Mouse (Mus musculus) gastrocnemius, adult 8-10 months (tissue): ENCODE results near the gene St5. TPM values are rescaled to one million over a fixed set of nuclear protein-coding genes. Genes with fewer than 3 reads are reported as not detected.

Source experiments
- DNase-seq, 2 experiments: peaks; one replicate each; pipeline ENCODE4 v3.0.0; 2022; ENCODE audit warnings: low spot score in 2 of 2
- total RNA-seq, 4 experiments: library from RNA; stranded (reverse); gene quantifications; 2 replicates each; pipeline ENCODE4 v1.2.4; 2022

Gene St5
- total RNA-seq, 4 experiments from 2014 or later = 3.7 to 5.7 (median 4.7) TPM

- DNase-seq = no peak
These were observed 173.7 kb downstream of the St5 start for GRCm38 (mm10) chr7:109529741-109530140.

GRCm38 (mm10) chr7:109528356-109528755, 175.0 kb downstream of the St5 start:
- peak; percentile 32 to 50 for DNase-seq

- DNase-seq = no peak
These were observed 175.9 kb downstream of the St5 start for GRCm38 (mm10) chr7:109527536-109527935.

GRCm38 (mm10) chr7:109525740-109526663, 177.4 kb downstream of the St5 start:
- DNase-seq = no peak

- DNase-seq = no peak
These were observed 178.6 kb downstream of the St5 start for GRCm38 (mm10) chr7:109524763-109525162.

GRCm38 (mm10) chr7:109524442-109524744, 179.0 kb downstream of the St5 start:
- DNase-seq = no peak

- no peak for DNase-seq
These were observed 179.5 kb downstream of the St5 start for GRCm38 (mm10) chr7:109523741-109524441.

- DNase-seq = no peak
These were observed 180.1 kb downstream of the St5 start for GRCm38 (mm10) chr7:109523304-109523703.

GRCm38 (mm10) chr7:109522084-109522483, 181.3 kb downstream of the St5 start:
- no peak for DNase-seq

GRCm38 (mm10) chr7:109519936-109520335, 183.5 kb downstream of the St5 start:
- no peak for DNase-seq

GRCm38 (mm10) chr7:109518838-109519696, 184.3 kb downstream of the St5 start, which contains the start of gene Rpl27a:
Gene Rpl27a (plus strand): TSS chr7:109519147.
- peak; percentile 97 to 98 for DNase-seq

- no peak for DNase-seq
These were observed 185.2 kb downstream of the St5 start for GRCm38 (mm10) chr7:109518036-109518681.

GRCm38 (mm10) chr7:109516500-109516899, 186.9 kb downstream of the St5 start:
- no peak for DNase-seq

- DNase-seq = no peak
These were observed 191.6 kb downstream of the St5 start for GRCm38 (mm10) chr7:109511838-109512237.

GRCm38 (mm10) chr7:109510799-109511198, 192.6 kb downstream of the St5 start:
- no peak for DNase-seq

- DNase-seq = no peak
These were observed 195.4 kb downstream of the St5 start, which contains the start of gene Trim66 for GRCm38 (mm10) chr7:109508034-109508433. Gene Trim66 (minus strand): TSS chr7:109508134.

- no peak for DNase-seq
These were observed 195.8 kb downstream of the St5 start for GRCm38 (mm10) chr7:109507572-109507971.

- no peak for DNase-seq
These were observed 196.3 kb downstream of the St5 start for GRCm38 (mm10) chr7:109507119-109507518.

GRCm38 (mm10) chr7:109497507-109497906, 205.9 kb downstream of the St5 start:
- DNase-seq = no peak

GRCm38 (mm10) chr7:109493319-109494316, 209.8 kb downstream of the St5 start:
- DNase-seq = peak in 1 of 2 experiments; percentile 6
